Mouse (Mus musculus) NIH3T3 (cell line): ENCODE data around the gene Slc25a5.

Source experiments
- DNase-seq: peaks from one replicate; pipeline ENCODE4 v3.0.0-alpha.2; 2012; ENCODE audit warnings: low read depth

Slc25a5 gene

GRCm38 (mm10) chrX:36841698-36842097 is 46.2 kb downstream of the Slc25a5 start:
- no peak for DNase-seq

GRCm38 (mm10) chrX:36843346-36843990 is 48.0 kb downstream of the Slc25a5 start:
- DNase-seq = no peak

GRCm38 (mm10) chrX:36847152-36847551 is 51.7 kb downstream of the Slc25a5 start:
- DNase-seq = no peak
